Mouse (Mus musculus) Muller cell, postnatal 12 days (primary cell): ENCODE results near the gene Tmem125.
"Not testable (repeated sequence)": the region's sequence is repeated elsewhere in the genome, so short reads cannot be mapped to it uniquely, and the experiment has no call there.

Experiments
- DNase-seq: peaks from one replicate; pipeline ENCODE4 v3.0.0-alpha.2; 2015; ENCODE audit errors: inconsistent ontology term

Gene Tmem125

GRCm38 (mm10) chr4:118537801-118538200 lies 6.0 kb downstream of the Tmem125 start:
- no peak for DNase-seq

- no peak for DNase-seq
Measured at GRCm38 (mm10) chr4:118535610-118536009, 8.2 kb downstream of the Tmem125 start.

GRCm38 (mm10) chr4:118533605-118534004 lies 10.2 kb downstream of the Tmem125 start:
- DNase-seq = no peak

- DNase-seq = no peak
Measured at GRCm38 (mm10) chr4:118533156-118533555, 10.7 kb downstream of the Tmem125 start.

GRCm38 (mm10) chr4:118532663-118533062 lies 11.2 kb downstream of the Tmem125 start:
- no peak for DNase-seq

GRCm38 (mm10) chr4:118527720-118528119 lies 16.1 kb downstream of the Tmem125 start:
- no peak for DNase-seq

GRCm38 (mm10) chr4:118527335-118527681 lies 16.5 kb downstream of the Tmem125 start:
- no peak for DNase-seq

- DNase-seq = no peak
Measured at GRCm38 (mm10) chr4:118526408-118527334, 17.2 kb downstream of the Tmem125 start, which contains the start of gene 2610528J11Rik. Gene 2610528J11Rik, plus strand, starts transcription at chr4:118526999.

- DNase-seq = no peak
Measured at GRCm38 (mm10) chr4:118525779-118526178, 18.1 kb downstream of the Tmem125 start.

- no peak for DNase-seq
Measured at GRCm38 (mm10) chr4:118523976-118524375, 19.9 kb downstream of the Tmem125 start.

- no peak for DNase-seq
Measured at GRCm38 (mm10) chr4:118522248-118522647, 21.6 kb downstream of the Tmem125 start.

GRCm38 (mm10) chr4:118518208-118518607 lies 25.6 kb downstream of the Tmem125 start:
- DNase-seq = no peak

GRCm38 (mm10) chr4:118517497-118518146 lies 26.2 kb downstream of the Tmem125 start:
- no peak for DNase-seq

- DNase-seq = no peak
Measured at GRCm38 (mm10) chr4:118516699-118517496, 26.9 kb downstream of the Tmem125 start.

GRCm38 (mm10) chr4:118509050-118509449 lies 34.8 kb downstream of the Tmem125 start:
- no peak for DNase-seq

GRCm38 (mm10) chr4:118507171-118507570 lies 36.7 kb downstream of the Tmem125 start:
- DNase-seq = not testable (repeated sequence)

GRCm38 (mm10) chr4:118505551-118505950 lies 38.3 kb downstream of the Tmem125 start:
- DNase-seq = no peak

- DNase-seq = no peak
Measured at GRCm38 (mm10) chr4:118500792-118501191, 43.1 kb downstream of the Tmem125 start.

GRCm38 (mm10) chr4:118500171-118500724 lies 43.6 kb downstream of the Tmem125 start:
- DNase-seq = no peak
